Mouse (Mus musculus) liver, embryonic 16.5 days (tissue): ENCODE data around the gene Dock2. TPM values are rescaled to one million over a fixed set of nuclear protein-coding genes. Genes with fewer than 3 reads are reported as not detected.

Experiments
- ATAC-seq: fragments of 200-750 bp; cut with Nextera tagmentation; 2 replicates; pipeline ENCODE4 v1.8.0; 2017; ENCODE audit warnings: low read depth, mild to moderate bottlenecking, moderate number of reproducible peaks, moderate library complexity
- H3K27ac ChIP-seq: fragments of 300-500 bp; sonication (generic); 2 replicates; pipeline ENCODE4 v1.5.1; 2014; ENCODE audit warnings: mild to moderate bottlenecking, low read length
- H3K27me3 ChIP-seq: fragments of 300-500 bp; sonication (generic); 2 replicates; pipeline ENCODE4 v1.6.1; 2014; ENCODE audit warnings: low read depth, low read length, mixed read lengths; ENCODE audit not compliant: control insufficient read depth, insufficient read depth
- H3K36me3 ChIP-seq: fragments of 300-500 bp; sonication (generic); 2 replicates; pipeline ENCODE4 v1.6.1; 2014; ENCODE audit warnings: mild to moderate bottlenecking; ENCODE audit not compliant: control insufficient read depth, insufficient read depth
- H3K4me1 ChIP-seq: fragments of 300-500 bp; sonication (generic); 2 replicates; pipeline ENCODE4 v1.6.1; 2014; ENCODE audit warnings: low read depth, low read length, mixed read lengths; ENCODE audit not compliant: control insufficient read depth
- H3K4me2 ChIP-seq: fragments of 300-500 bp; sonication (generic); 2 replicates; pipeline ENCODE4 v1.6.1; 2014; ENCODE audit warnings: low read depth, low read length, mixed read lengths
- H3K4me3 ChIP-seq: fragments of 300-500 bp; sonication (generic); 2 replicates; pipeline ENCODE4 v1.5.1; 2014; ENCODE audit warnings: low read depth, mild to moderate bottlenecking, low read length
- H3K9ac ChIP-seq: fragments of 300-500 bp; sonication (generic); 2 replicates; pipeline ENCODE4 v1.6.1; 2014; ENCODE audit warnings: low read depth, low read length
- H3K9me3 ChIP-seq: fragments of 300-500 bp; sonication (generic); replicated peaks from 2 replicates; pipeline ENCODE4 v1.6.1; 2016; ENCODE audit warnings: low read length; ENCODE audit not compliant: control insufficient read depth
- WGBS: fragments of 180-500 bp; shearing (Covaris S2); extraction: QIAGEN DNeasy Blood & Tissue Kit; methylation state at CpG from one replicate; pipeline ENCODE4 v1.1.7; 2014; ENCODE audit not compliant: insufficient replicate concordance; 5-methylcytosine and 5-hydroxymethylcytosine counted together
- polyA plus RNA-seq: library from polyadenylated mRNA; unstranded; fragments of >200 nt; fragmentation: Nextera tagmentation; extraction: Ambion mirVana; gene quantifications from 2 replicates; pipeline ENCODE4 v1.2.1, GENCODE M21; 2015

Dock2 gene
- polyA plus RNA-seq, 1 experiment from 2014 or later, result 5.3 TPM

DNA sequence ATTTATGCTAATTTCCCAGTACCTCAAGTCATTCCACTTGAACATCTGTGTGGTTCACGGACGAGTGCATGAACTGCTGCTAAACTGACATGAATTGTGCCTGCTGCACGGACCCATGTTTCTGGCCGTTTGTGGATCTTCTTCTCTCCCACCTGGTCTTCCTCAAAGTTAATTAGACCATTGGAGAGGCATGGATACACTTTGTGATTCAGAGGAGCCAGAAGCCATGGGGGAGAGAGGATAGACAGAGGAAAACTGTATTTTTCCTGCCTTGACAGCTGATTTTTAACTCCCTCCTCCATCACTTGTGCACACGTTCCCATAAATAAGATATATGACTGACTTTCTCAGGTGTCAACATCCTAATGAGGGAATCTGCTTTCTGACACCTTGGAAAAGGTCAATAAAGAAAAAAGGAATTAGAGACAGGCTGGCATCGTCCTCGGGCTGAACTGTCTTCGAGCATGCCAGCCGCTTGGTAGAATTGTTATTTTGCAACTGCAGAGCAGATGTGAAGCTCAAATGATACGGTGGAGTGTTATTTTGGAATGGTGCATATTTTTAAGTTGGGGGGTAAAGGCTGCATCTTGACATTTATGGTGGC is 434.1 kb downstream of the Dock2 start:
- no peaks in the 10 kb centered on the region for H3K36me3 ChIP-seq
- H3K4me1 ChIP-seq, result no peaks in the 10 kb centered on the region
- H3K27me3 ChIP-seq, result no peaks in the 10 kb centered on the region
- H3K9me3 ChIP-seq, result no peaks in the 10 kb centered on the region
- no peak overlapping the region for H3K9ac ChIP-seq
- H3K4me2 ChIP-seq, result no peak overlapping the region
- ATAC-seq, result no peak
- WGBS, result 68% methylated on average over 10 of the region's 10 CpGs
- H3K27ac ChIP-seq, result no peak overlapping the region
- H3K4me3 ChIP-seq, result no peak overlapping the region

GRCm38 (mm10) chr11:34348287-34348918 is 435.3 kb downstream of the Dock2 start:
- 62% methylated on average over 4 of the region's 4 CpGs for WGBS
- no peak overlapping the region for H3K4me3 ChIP-seq
- no peak overlapping the region for H3K27ac ChIP-seq
- H3K27me3 ChIP-seq, result no peaks in the 10 kb centered on the region
- no peaks in the 10 kb centered on the region for H3K9me3 ChIP-seq
- ATAC-seq, result no peak
- H3K4me2 ChIP-seq, result no peak overlapping the region
- H3K36me3 ChIP-seq, result no peaks in the 10 kb centered on the region
- H3K9ac ChIP-seq, result no peak overlapping the region
- no peaks in the 10 kb centered on the region for H3K4me1 ChIP-seq

- H3K27ac ChIP-seq, result no peak overlapping the region
- H3K4me3 ChIP-seq, result no peak overlapping the region
- H3K27me3 ChIP-seq, result no peaks in the 10 kb centered on the region
- WGBS, result 64% methylated on average over 5 of the region's 5 CpGs
- no peaks in the 10 kb centered on the region for H3K36me3 ChIP-seq
- no peak overlapping the region for H3K9ac ChIP-seq
- no peaks in the 10 kb centered on the region for H3K4me1 ChIP-seq
- no peaks in the 10 kb centered on the region for H3K9me3 ChIP-seq
- no peak overlapping the region for H3K4me2 ChIP-seq
- ATAC-seq, result no peak
These were observed 439.4 kb downstream of the Dock2 start for GRCm38 (mm10) chr11:34344310-34344709.

GRCm38 (mm10) chr11:34343742-34344307 is 439.9 kb downstream of the Dock2 start:
- 61% methylated on average over 4 of the region's 4 CpGs for WGBS
- Histone ChIP-seq H3K9me3 (no peaks in the 10 kb centered on the region), H3K4me3 (no peak overlapping the region), H3K4me1 (no peaks in the 10 kb centered on the region), H3K36me3 (no peaks in the 10 kb centered on the region), H3K27ac (no peak overlapping the region), H3K9ac (no peak overlapping the region), H3K4me2 (no peak overlapping the region), H3K27me3 (no peaks in the 10 kb centered on the region)
- no peak for ATAC-seq

- H3K27me3 ChIP-seq, result no peaks in the 10 kb centered on the region
- no peak overlapping the region for H3K4me3 ChIP-seq
- H3K4me2 ChIP-seq, result no peak overlapping the region
- H3K4me1 ChIP-seq, result no peaks in the 10 kb centered on the region
- H3K27ac ChIP-seq, result no peak overlapping the region
- no peaks in the 10 kb centered on the region for H3K36me3 ChIP-seq
- ATAC-seq, result no peak
- no peak overlapping the region for H3K9ac ChIP-seq
- WGBS, result 81% methylated on average over 5 of the region's 5 CpGs
- no peaks in the 10 kb centered on the region for H3K9me3 ChIP-seq
These were observed 444.0 kb downstream of the Dock2 start for GRCm38 (mm10) chr11:34339693-34340092.

DNA sequence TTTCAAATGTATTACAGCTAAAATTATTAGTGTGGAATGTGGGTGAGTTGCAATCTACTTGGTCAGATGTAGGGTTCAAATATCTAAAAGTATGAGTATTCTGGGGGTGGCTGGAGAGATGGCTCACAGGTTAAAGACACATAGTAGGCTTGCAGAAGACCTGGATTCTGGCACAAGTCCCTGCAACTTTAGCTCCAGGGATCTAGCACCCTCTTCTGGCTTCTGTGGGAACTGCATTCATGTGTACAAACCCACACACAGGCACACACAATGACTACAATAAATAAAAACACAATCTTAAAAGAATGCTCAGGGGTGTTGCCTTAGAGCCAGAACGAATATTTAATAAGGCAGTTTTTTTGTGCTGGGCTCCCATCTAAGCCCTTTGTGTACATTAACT is 445.8 kb downstream of the Dock2 start:
- no peaks in the 10 kb centered on the region for H3K9me3 ChIP-seq
- no peaks in the 10 kb centered on the region for H3K27me3 ChIP-seq
- no peak overlapping the region for H3K9ac ChIP-seq
- H3K36me3 ChIP-seq, result no peaks in the 10 kb centered on the region
- no peak overlapping the region for H3K27ac ChIP-seq
- WGBS, result 43% methylated on average over 1 of the region's 1 CpGs
- H3K4me1 ChIP-seq, result no peaks in the 10 kb centered on the region
- no peak for ATAC-seq
- H3K4me2 ChIP-seq, result no peak overlapping the region
- no peak overlapping the region for H3K4me3 ChIP-seq

- Histone ChIP-seq H3K4me1 (no peaks in the 10 kb centered on the region), H3K4me3 (no peak overlapping the region), H3K9me3 (no peaks in the 10 kb centered on the region), H3K36me3 (no peaks in the 10 kb centered on the region), H3K27me3 (no peaks in the 10 kb centered on the region), H3K27ac (no peak overlapping the region), H3K4me2 (no peak overlapping the region), H3K9ac (no peak overlapping the region)
- 0 out of 2 replicates have a peak, but pooled peaks have one; percentile 48 for ATAC-seq
- WGBS, result 37% methylated on average over 7 of the region's 7 CpGs
These were observed 451.2 kb downstream of the Dock2 start for GRCm38 (mm10) chr11:34332344-34333031.

DNA sequence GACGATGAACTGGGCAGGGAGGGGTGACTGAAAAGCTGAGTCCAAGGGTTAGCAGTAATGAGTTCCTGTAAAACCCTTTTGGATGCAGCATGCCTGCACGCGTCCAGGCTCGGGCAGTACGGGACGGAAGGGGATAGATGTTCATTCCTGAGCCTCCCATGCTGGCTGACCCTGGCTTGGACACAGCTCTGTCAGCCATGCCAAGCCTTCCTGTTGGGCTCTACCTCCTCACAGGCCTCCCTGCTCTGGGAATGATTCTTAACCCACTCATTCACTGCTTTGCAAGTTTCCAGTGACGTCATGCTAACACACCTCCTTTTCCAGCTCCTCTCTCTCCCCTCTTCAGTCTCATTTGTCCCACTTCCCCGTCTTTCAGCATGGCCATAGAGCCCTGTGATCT is 460.0 kb downstream of the Dock2 start:
- Histone ChIP-seq H3K27ac (no peak overlapping the region), H3K4me2 (no peak overlapping the region), H3K27me3 (no peaks in the 10 kb centered on the region), H3K4me3 (no peak overlapping the region), H3K36me3 (no peaks in the 10 kb centered on the region), H3K9ac (no peak overlapping the region), H3K4me1 (no peaks in the 10 kb centered on the region), H3K9me3 (no peaks in the 10 kb centered on the region)
- ATAC-seq, result no peak
- 71% methylated on average over 8 of the region's 8 CpGs for WGBS

DNA sequence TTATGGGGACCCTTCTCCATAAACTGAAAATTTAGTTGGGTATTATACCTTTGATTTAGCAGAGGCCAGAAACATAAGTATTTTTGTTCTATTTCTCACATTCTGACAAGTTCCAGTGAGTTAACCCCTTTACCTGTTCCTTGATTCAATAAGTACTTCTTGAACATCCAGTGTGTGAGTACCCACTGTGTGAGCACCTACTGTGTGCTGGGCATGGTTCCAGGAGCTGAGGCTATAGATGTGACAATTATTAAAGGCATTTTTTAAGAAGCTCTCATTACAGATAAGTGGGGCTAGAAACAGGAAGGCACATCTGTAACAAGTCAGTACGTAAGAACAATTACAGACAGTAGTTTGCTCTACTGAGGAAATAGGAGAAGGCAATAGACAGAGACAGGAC is 464.4 kb downstream of the Dock2 start:
- ATAC-seq, result no peak
- Histone ChIP-seq H3K9me3 (no peaks in the 10 kb centered on the region), H3K4me1 (no peaks in the 10 kb centered on the region), H3K36me3 (no peaks in the 10 kb centered on the region), H3K9ac (no peak overlapping the region), H3K4me2 (no peak overlapping the region), H3K27ac (no peak overlapping the region), H3K27me3 (no peaks in the 10 kb centered on the region), H3K4me3 (no peak overlapping the region)
- WGBS, result 52% methylated on average over 1 of the region's 1 CpGs
